In genomic region chr11:115613138-115613945, GRCm38 (mm10) we compare ENCODE assay signal across 8 mouse cellular contexts. TPM values are rescaled to one million over a fixed set of nuclear protein-coding genes. Genes with fewer than 3 reads are reported as not detected.
DNase-seq lines count a peak whose midpoint lies in the region; ATAC-seq and TF ChIP-seq lines count a peak whose summit lies in the region.

No protein-coding gene starts in this region.

- H3K9ac ChIP-seq in embryonic facial prominence, embryonic 12.5 days: peak overlapping the region; percentile 66
- peak overlapping the region; percentile 61 for H3K9ac ChIP-seq in hindbrain, embryonic 15.5 days
- peak overlapping the region; percentile 91 for H3K9ac ChIP-seq in lung, postnatal 0 days (replicated peaks; ENCODE audit: low read depth)

- H3K27ac ChIP-seq in left cerebral cortex, adult 2 months: peak overlapping the region; percentile 97
- H3K27ac ChIP-seq in embryonic facial prominence, embryonic 12.5 days: peak overlapping the region; percentile 86
- peak overlapping the region; percentile 78 for H3K27ac ChIP-seq in hindbrain, embryonic 15.5 days (replicated peaks)
- H3K27ac ChIP-seq in lung, postnatal 0 days (ENCODE audit: low read length): peak overlapping the region; percentile 99

- WGBS in embryonic facial prominence, embryonic 12.5 days: under 1% methylated on average over 16 of the region's 16 CpGs
- 1% methylated on average over 16 of the region's 16 CpGs for WGBS in hindbrain, embryonic 15.5 days
- WGBS in lung, postnatal 0 days: under 1% methylated on average over 16 of the region's 16 CpGs

- H3K9me3 ChIP-seq in embryonic facial prominence, embryonic 12.5 days: no peaks in the 10 kb centered on the region
- no peaks in the 10 kb centered on the region for H3K9me3 ChIP-seq in hindbrain, embryonic 15.5 days
- no peaks in the 10 kb centered on the region for H3K9me3 ChIP-seq in lung, postnatal 0 days (ENCODE audit: low read length)

- H3K4me2 ChIP-seq in embryonic facial prominence, embryonic 12.5 days (replicated peaks): peak overlapping the region; percentile 82
- peak overlapping the region; percentile 93 for H3K4me2 ChIP-seq in hindbrain, embryonic 15.5 days
- peak overlapping the region; percentile 81 for H3K4me2 ChIP-seq in lung, postnatal 0 days (replicated peaks; ENCODE audit: low read depth, low read length)

- TF ChIP-seq EP300 in lung, postnatal 0 days (IDR thresholded peaks at IDR 0.05): no peak

- DNase-seq in left cerebral cortex, adult 2 months (ENCODE audit: extremely low spot score in 1 of 2, low spot score in 2 of 2): no peak
- DNase-seq in left cerebral cortex, adult 18-20 months (ENCODE audit: low spot score in 2 of 2): no peak
- DNase-seq in lung, postnatal 0 days (ENCODE audit: low spot score): peak; percentile 86
- DNase-seq in splenic B cell, adult 2 months (ENCODE audit: low read depth, low spot score): peak; percentile 65
- no peak for DNase-seq in layer of hippocampus, postnatal 36 days
- no peak for DNase-seq in urinary bladder, postnatal 4 days (ENCODE audit: low spot score in 2 of 2)

- peaks cover 11% of the 10 kb centered on the region for H3K4me1 ChIP-seq in embryonic facial prominence, embryonic 12.5 days
- H3K4me1 ChIP-seq in hindbrain, embryonic 15.5 days (replicated peaks): peaks cover 19% of the 10 kb centered on the region
- peaks cover 14% of the 10 kb centered on the region for H3K4me1 ChIP-seq in lung, postnatal 0 days (ENCODE audit: insufficient read depth, low read depth, low read length)

- intact Hi-C loops in left cerebral cortex, adult 2 months (cut with DNase I): no loop called here

- TF ChIP-seq CTCF in left cerebral cortex, adult 2 months (IDR thresholded peaks at IDR 0.05): no peak
- TF ChIP-seq CTCF in lung, postnatal 0 days (IDR thresholded peaks at IDR 0.05): no peak

- H3K4me3 ChIP-seq in left cerebral cortex, adult 2 months: peak overlapping the region; percentile 80
- H3K4me3 ChIP-seq in embryonic facial prominence, embryonic 12.5 days: peak overlapping the region; percentile 65
- peak overlapping the region; percentile 67 for H3K4me3 ChIP-seq in hindbrain, embryonic 15.5 days
- peak overlapping the region; percentile 84 for H3K4me3 ChIP-seq in lung, postnatal 0 days (ENCODE audit: low read depth, low read length)

- ATAC-seq in embryonic facial prominence, embryonic 12.5 days (ENCODE audit: insufficient number of reproducible peaks, insufficient read depth, low FRiP score, low TSS enrichment): no peak
- ATAC-seq in hindbrain, embryonic 15.5 days (ENCODE audit: low FRiP score, low read depth): no peak
- peak; percentile 57 for ATAC-seq in lung, postnatal 0 days

- H3K36me3 ChIP-seq in embryonic facial prominence, embryonic 12.5 days: peaks cover 29% of the 10 kb centered on the region
- H3K36me3 ChIP-seq in hindbrain, embryonic 15.5 days: peaks cover 11% of the 10 kb centered on the region
- no peaks in the 10 kb centered on the region for H3K36me3 ChIP-seq in lung, postnatal 0 days (ENCODE audit: insufficient read depth, low read length)
- peaks cover 5% of the 10 kb centered on the region for H3K36me3 ChIP-seq in splenic B cell, adult 2 months (ENCODE audit: control insufficient read depth, insufficient read depth, low read length, poor library complexity, severe bottlenecking)

- no peaks in the 10 kb centered on the region for H3K27me3 ChIP-seq in embryonic facial prominence, embryonic 12.5 days
- peaks cover 6% of the 10 kb centered on the region; the same call in 1 of the 2 replicates for H3K27me3 ChIP-seq in hindbrain, embryonic 15.5 days
- H3K27me3 ChIP-seq in lung, postnatal 0 days (replicated peaks; ENCODE audit: insufficient read depth, low read length): no peaks in the 10 kb centered on the region
- no peaks in the 10 kb centered on the region for H3K27me3 ChIP-seq in splenic B cell, adult 2 months (ENCODE audit: control insufficient read depth, insufficient read depth, low read length, poor library complexity, severe bottlenecking)

RNA-seq across cellular contexts. Expression of gene Mif4gd, which starts 0.6 kb away (rescaled TPM):
- total RNA-seq in left cerebral cortex, adult 2 months (2021): 10 to 100 TPM; 15.6 to 16.0 TPM
- total RNA-seq in left cerebral cortex, adult 18-20 months (2021): 10 to 100 TPM; 15.4 to 16.1 TPM
- polyA plus RNA-seq in embryonic facial prominence, embryonic 12.5 days (2016; fragmentation: Nextera tagmentation; extraction: Ambion mirVana): 16.6 and 17.6 TPM in 2 replicates
- 12.2 and 13.9 TPM in 2 replicates for polyA plus RNA-seq in hindbrain, embryonic 15.5 days (2015; fragmentation: Nextera tagmentation; extraction: Ambion mirVana)
- 74.7 and 78.6 TPM in 2 replicates for polyA plus RNA-seq in lung, postnatal 0 days (2015; fragmentation: Nextera tagmentation; extraction: Ambion mirVana)
- total RNA-seq in layer of hippocampus, postnatal 36 days (2021): 10 to 100 TPM; 21.0 to 21.2 TPM

RNA-seq across cellular contexts. Expression of gene Gga3, which starts 9.5 kb away (rescaled TPM):
- total RNA-seq in left cerebral cortex, adult 2 months (2021): 10 to 100 TPM; 83.9 to 95.1 TPM
- 10 to 100 TPM; 81.4 to 84.1 TPM for total RNA-seq in left cerebral cortex, adult 18-20 months (2021)
- polyA plus RNA-seq in embryonic facial prominence, embryonic 12.5 days (2016; fragmentation: Nextera tagmentation; extraction: Ambion mirVana): 22.5 and 29.1 TPM in 2 replicates
- 35.8 and 38.1 TPM in 2 replicates for polyA plus RNA-seq in hindbrain, embryonic 15.5 days (2015; fragmentation: Nextera tagmentation; extraction: Ambion mirVana)
- polyA plus RNA-seq in lung, postnatal 0 days (2015; fragmentation: Nextera tagmentation; extraction: Ambion mirVana): 6.8 and 8.1 TPM in 2 replicates
- 10 to 100 TPM; 68.7 to 80.7 TPM for total RNA-seq in layer of hippocampus, postnatal 36 days (2021)

RNA-seq across cellular contexts. Expression of gene Mrps7, which starts 9.6 kb away (rescaled TPM):
- total RNA-seq in left cerebral cortex, adult 2 months (2021): 10 to 100 TPM; 51.5 to 51.7 TPM
- 10 to 100 TPM; 52.8 to 54.1 TPM for total RNA-seq in left cerebral cortex, adult 18-20 months (2021)
- 95.9 and 108 TPM in 2 replicates for polyA plus RNA-seq in embryonic facial prominence, embryonic 12.5 days (2016; fragmentation: Nextera tagmentation; extraction: Ambion mirVana)
- polyA plus RNA-seq in hindbrain, embryonic 15.5 days (2015; fragmentation: Nextera tagmentation; extraction: Ambion mirVana): 73.6 and 79.8 TPM in 2 replicates
- polyA plus RNA-seq in lung, postnatal 0 days (2015; fragmentation: Nextera tagmentation; extraction: Ambion mirVana): 47.4 and 49.2 TPM in 2 replicates
- total RNA-seq in layer of hippocampus, postnatal 36 days (2021): 10 to 100 TPM; 48.8 to 61.3 TPM

RNA-seq across cellular contexts. Expression of gene Slc25a19, which starts 14.8 kb away (rescaled TPM):
- 10 to 100 TPM; 57.2 to 59.5 TPM for total RNA-seq in left cerebral cortex, adult 2 months (2021)
- total RNA-seq in left cerebral cortex, adult 18-20 months (2021): 10 to 100 TPM; 55.2 to 60.6 TPM
- 23.8 and 29.5 TPM in 2 replicates for polyA plus RNA-seq in embryonic facial prominence, embryonic 12.5 days (2016; fragmentation: Nextera tagmentation; extraction: Ambion mirVana)
- 43.6 and 47.1 TPM in 2 replicates for polyA plus RNA-seq in hindbrain, embryonic 15.5 days (2015; fragmentation: Nextera tagmentation; extraction: Ambion mirVana)
- polyA plus RNA-seq in lung, postnatal 0 days (2015; fragmentation: Nextera tagmentation; extraction: Ambion mirVana): 18.9 and 19.5 TPM in 2 replicates
- 10 to 100 TPM; 64.0 to 66.0 TPM for total RNA-seq in layer of hippocampus, postnatal 36 days (2021)

RNA-seq across cellular contexts. Expression of gene Nup85, which starts 49.1 kb away (rescaled TPM):
- total RNA-seq in left cerebral cortex, adult 2 months (2021): 10 to 100 TPM; 48.3 to 52.7 TPM
- 10 to 100 TPM; 44.2 to 49.3 TPM for total RNA-seq in left cerebral cortex, adult 18-20 months (2021)
- polyA plus RNA-seq in embryonic facial prominence, embryonic 12.5 days (2016; fragmentation: Nextera tagmentation; extraction: Ambion mirVana): 192 and 205 TPM in 2 replicates
- polyA plus RNA-seq in hindbrain, embryonic 15.5 days (2015; fragmentation: Nextera tagmentation; extraction: Ambion mirVana): 95.4 and 108 TPM in 2 replicates
- polyA plus RNA-seq in lung, postnatal 0 days (2015; fragmentation: Nextera tagmentation; extraction: Ambion mirVana): 38.4 and 44.2 TPM in 2 replicates
- 10 to 100 TPM; 49.8 to 60.7 TPM for total RNA-seq in layer of hippocampus, postnatal 36 days (2021)

Comparison
In these comparisons a context has a peak if more than half of its experiments do, and no peak if none do; other contexts are left out.
1. DNase-seq: peak in lung, postnatal 0 days (single experiment) and splenic B cell, adult 2 months (single experiment); none in left cerebral cortex, adult 2 months (0 of 2), left cerebral cortex, adult 18-20 months (0 of 2), layer of hippocampus, postnatal 36 days (0 of 2) and urinary bladder, postnatal 4 days (0 of 2).
2. Peak in every context shown above with its lines, with median percentiles within 50 percentile points of each other: H3K27ac ChIP-seq, H3K4me3 ChIP-seq, H3K4me2 ChIP-seq and H3K9ac ChIP-seq.